Mouse (Mus musculus): ENCODE data around the gene Mcee. TPM values are rescaled to one million over a fixed set of nuclear protein-coding genes. Genes with fewer than 3 reads are reported as not detected.

Mcee gene
- total RNA-seq, 1 experiment, result 14.4 TPM

DNA sequence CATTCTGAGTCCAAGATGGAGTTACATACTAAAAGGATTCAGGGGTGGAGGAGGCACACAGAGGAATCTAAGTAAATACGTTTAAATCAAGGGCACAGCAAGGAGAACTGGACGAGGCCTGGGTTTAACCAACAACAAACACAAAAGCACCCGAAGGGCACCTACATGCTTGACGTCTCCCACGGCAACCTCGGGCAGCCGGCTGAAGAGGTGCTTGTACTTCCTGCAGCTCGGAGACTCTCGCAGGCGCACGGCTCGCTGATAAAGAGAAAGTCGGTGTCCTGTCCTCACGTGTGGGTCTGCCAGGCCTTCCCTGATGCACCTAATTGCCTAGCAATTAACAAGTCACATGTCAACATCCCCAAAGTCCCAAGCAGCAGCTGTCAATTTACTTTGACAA is 38.2 kb upstream of the Mcee start:
- no peaks in the 10 kb centered on the region for H3K9me3 ChIP-seq (ENCODE audit: control insufficient read depth, insufficient read depth, low read depth, low read length)
- no peak overlapping the region for H3K4me3 ChIP-seq (ENCODE audit: insufficient read depth in 1 of 2, low read depth in 1 of 2, low read length in 2 of 2, poor library complexity in 1 of 2, severe bottlenecking in 1 of 2)
- no peaks in the 10 kb centered on the region for H3K4me1 ChIP-seq (ENCODE audit: control insufficient read depth in 2 of 2, insufficient read depth in 2 of 2, low read length in 2 of 2, poor library complexity in 1 of 2)
- no peak overlapping the region for H3K27ac ChIP-seq (ENCODE audit: insufficient read depth, low read depth, low read length, poor library complexity, severe bottlenecking)
- in situ Hi-C loops (cut with MboI; ENCODE audit: low sequenced_read_pairs in 2 of 2, unreplicated experiment in 2 of 2), result no loop called here
- TF ChIP-seq CHD2 (IDR thresholded peaks at IDR 0.05; ENCODE audit: low read depth, low read length) (no peak), MAFK (IDR thresholded peaks at IDR 0.05; ENCODE audit: insufficient read depth, low read depth, low read length) (no peak), ZC3H11A (IDR thresholded peaks at IDR 0.05; ENCODE audit: borderline replicate concordance, low read depth, low read length) (no peak), ZNF384 (IDR thresholded peaks at IDR 0.05; ENCODE audit: low read depth, low read length) (no peak), HCFC1 (IDR thresholded peaks at IDR 0.05; ENCODE audit: borderline replicate concordance, insufficient read depth, low read length) (no peak)
- H3K9ac ChIP-seq (ENCODE audit: insufficient read depth, low read depth, low read length, poor library complexity, severe bottlenecking), result no peak overlapping the region
- H3K36me3 ChIP-seq (ENCODE audit: control insufficient read depth, insufficient read depth, low read length, poor library complexity, severe bottlenecking), result peaks cover 12% of the 10 kb centered on the region
- no peak for DNase-seq (ENCODE audit: low read depth, low spot score)

DNA sequence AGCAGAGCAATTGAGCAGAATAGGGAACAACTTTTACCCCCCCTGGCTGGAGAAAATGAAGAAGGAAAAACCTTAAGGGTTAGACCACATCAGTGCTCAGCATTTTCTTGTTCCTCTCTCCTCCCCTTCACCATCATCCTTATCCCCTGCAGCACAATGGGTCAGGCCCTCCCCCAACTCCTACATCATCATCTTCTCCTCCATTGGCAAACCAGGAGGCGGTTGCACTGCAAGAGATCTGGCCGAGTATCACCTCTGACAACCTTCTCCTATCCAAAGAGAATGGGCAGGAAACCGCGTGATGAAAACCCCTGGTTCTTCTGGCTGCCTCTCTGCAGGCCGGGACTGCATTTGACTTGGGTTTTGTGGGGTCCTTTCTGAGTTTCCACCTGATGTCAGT is 35.7 kb upstream of the Mcee start:
- Histone ChIP-seq H3K27ac (ENCODE audit: insufficient read depth, low read depth, low read length, poor library complexity, severe bottlenecking) (no peak overlapping the region), H3K4me3 (ENCODE audit: insufficient read depth in 1 of 2, low read depth in 1 of 2, low read length in 2 of 2, poor library complexity in 1 of 2, severe bottlenecking in 1 of 2) (no peak overlapping the region), H3K9me3 (ENCODE audit: control insufficient read depth, insufficient read depth, low read depth, low read length) (no peaks in the 10 kb centered on the region), H3K4me1 (ENCODE audit: control insufficient read depth in 2 of 2, insufficient read depth in 2 of 2, low read length in 2 of 2, poor library complexity in 1 of 2) (no peaks in the 10 kb centered on the region), H3K36me3 (ENCODE audit: control insufficient read depth, insufficient read depth, low read length, poor library complexity, severe bottlenecking) (peaks cover 11% of the 10 kb centered on the region), H3K9ac (ENCODE audit: insufficient read depth, low read depth, low read length, poor library complexity, severe bottlenecking) (no peak overlapping the region)
- DNase-seq (ENCODE audit: low read depth, low spot score), result no peak
- no peak for TF ChIP-seq ZC3H11A (IDR thresholded peaks at IDR 0.05; ENCODE audit: borderline replicate concordance, low read depth, low read length)
- no peak for TF ChIP-seq ZNF384 (IDR thresholded peaks at IDR 0.05; ENCODE audit: low read depth, low read length)
- no peak for TF ChIP-seq CHD2 (IDR thresholded peaks at IDR 0.05; ENCODE audit: low read depth, low read length)
- TF ChIP-seq MAFK (IDR thresholded peaks at IDR 0.05; ENCODE audit: insufficient read depth, low read depth, low read length), result no peak
- no peak for TF ChIP-seq HCFC1 (IDR thresholded peaks at IDR 0.05; ENCODE audit: borderline replicate concordance, insufficient read depth, low read length)
- in situ Hi-C loops (cut with MboI; ENCODE audit: low sequenced_read_pairs in 2 of 2, unreplicated experiment in 2 of 2), result no loop called here

DNA sequence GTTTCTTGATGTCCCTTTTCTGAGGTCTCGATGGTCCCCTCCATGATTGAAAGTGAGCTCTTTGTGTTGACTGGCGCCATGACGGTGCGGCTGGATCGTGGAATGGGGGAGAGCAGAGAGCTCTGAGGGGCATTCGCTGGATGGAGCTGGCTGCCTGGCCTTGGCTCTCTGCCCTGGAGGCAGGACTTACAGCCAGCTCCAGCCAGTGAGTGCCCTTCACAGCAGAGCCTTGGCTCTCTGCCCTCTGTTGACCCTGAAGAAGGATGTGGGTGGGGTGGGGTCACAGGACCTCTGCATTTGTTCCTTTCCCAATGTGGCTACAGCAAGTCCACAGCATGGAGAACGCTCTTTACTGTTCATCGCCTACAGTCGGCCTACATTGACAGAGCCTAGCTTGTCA is 35.0 kb upstream of the Mcee start:
- peaks cover 11% of the 10 kb centered on the region for H3K36me3 ChIP-seq (ENCODE audit: control insufficient read depth, insufficient read depth, low read length, poor library complexity, severe bottlenecking)
- DNase-seq (ENCODE audit: low read depth, low spot score), result no peak
- in situ Hi-C loops (cut with MboI; ENCODE audit: low sequenced_read_pairs in 2 of 2, unreplicated experiment in 2 of 2), result no loop called here
- no peaks in the 10 kb centered on the region for H3K9me3 ChIP-seq (ENCODE audit: control insufficient read depth, insufficient read depth, low read depth, low read length)
- no peak for TF ChIP-seq ZC3H11A (IDR thresholded peaks at IDR 0.05; ENCODE audit: borderline replicate concordance, low read depth, low read length)
- TF ChIP-seq HCFC1 (IDR thresholded peaks at IDR 0.05; ENCODE audit: borderline replicate concordance, insufficient read depth, low read length), result no peak
- H3K4me3 ChIP-seq (ENCODE audit: insufficient read depth in 1 of 2, low read depth in 1 of 2, low read length in 2 of 2, poor library complexity in 1 of 2, severe bottlenecking in 1 of 2), result no peak overlapping the region
- H3K4me1 ChIP-seq (ENCODE audit: control insufficient read depth in 2 of 2, insufficient read depth in 2 of 2, low read length in 2 of 2, poor library complexity in 1 of 2), result no peaks in the 10 kb centered on the region
- no peak overlapping the region for H3K27ac ChIP-seq (ENCODE audit: insufficient read depth, low read depth, low read length, poor library complexity, severe bottlenecking)
- H3K9ac ChIP-seq (ENCODE audit: insufficient read depth, low read depth, low read length, poor library complexity, severe bottlenecking), result no peak overlapping the region

DNA sequence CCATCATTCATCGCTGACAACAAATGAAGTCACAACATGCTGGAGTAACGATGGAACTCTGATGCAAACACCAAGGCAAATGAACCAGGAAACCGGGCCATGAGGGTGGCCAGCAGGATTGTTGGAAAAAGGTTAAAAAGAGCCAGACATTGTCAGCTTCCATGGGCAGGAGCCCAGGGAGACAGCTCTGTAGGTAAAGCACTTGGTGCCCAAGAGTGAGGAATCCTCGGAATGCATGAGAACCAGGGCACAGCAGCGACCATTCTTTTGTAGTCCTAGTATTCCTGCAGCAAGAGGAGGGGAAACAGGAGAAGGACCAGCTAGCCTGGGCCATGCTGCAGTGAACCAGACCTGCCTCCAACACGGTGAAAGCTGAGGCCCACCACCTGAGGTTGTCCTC is 33.7 kb upstream of the Mcee start:
- H3K4me1 ChIP-seq (ENCODE audit: control insufficient read depth in 2 of 2, insufficient read depth in 2 of 2, low read length in 2 of 2, poor library complexity in 1 of 2), result no peaks in the 10 kb centered on the region
- in situ Hi-C loops (cut with MboI; ENCODE audit: low sequenced_read_pairs in 2 of 2, unreplicated experiment in 2 of 2), result no loop called here
- H3K4me3 ChIP-seq (ENCODE audit: insufficient read depth in 1 of 2, low read depth in 1 of 2, low read length in 2 of 2, poor library complexity in 1 of 2, severe bottlenecking in 1 of 2), result no peak overlapping the region
- TF ChIP-seq ZC3H11A (IDR thresholded peaks at IDR 0.05; ENCODE audit: borderline replicate concordance, low read depth, low read length), result no peak
- TF ChIP-seq ZNF384 (IDR thresholded peaks at IDR 0.05; ENCODE audit: low read depth, low read length), result no peak
- H3K9ac ChIP-seq (ENCODE audit: insufficient read depth, low read depth, low read length, poor library complexity, severe bottlenecking), result no peak overlapping the region
- no peak for DNase-seq (ENCODE audit: low read depth, low spot score)
- H3K36me3 ChIP-seq (ENCODE audit: control insufficient read depth, insufficient read depth, low read length, poor library complexity, severe bottlenecking), result peaks cover 7% of the 10 kb centered on the region
- H3K9me3 ChIP-seq (ENCODE audit: control insufficient read depth, insufficient read depth, low read depth, low read length), result no peaks in the 10 kb centered on the region
- H3K27ac ChIP-seq (ENCODE audit: insufficient read depth, low read depth, low read length, poor library complexity, severe bottlenecking), result no peak overlapping the region

DNA sequence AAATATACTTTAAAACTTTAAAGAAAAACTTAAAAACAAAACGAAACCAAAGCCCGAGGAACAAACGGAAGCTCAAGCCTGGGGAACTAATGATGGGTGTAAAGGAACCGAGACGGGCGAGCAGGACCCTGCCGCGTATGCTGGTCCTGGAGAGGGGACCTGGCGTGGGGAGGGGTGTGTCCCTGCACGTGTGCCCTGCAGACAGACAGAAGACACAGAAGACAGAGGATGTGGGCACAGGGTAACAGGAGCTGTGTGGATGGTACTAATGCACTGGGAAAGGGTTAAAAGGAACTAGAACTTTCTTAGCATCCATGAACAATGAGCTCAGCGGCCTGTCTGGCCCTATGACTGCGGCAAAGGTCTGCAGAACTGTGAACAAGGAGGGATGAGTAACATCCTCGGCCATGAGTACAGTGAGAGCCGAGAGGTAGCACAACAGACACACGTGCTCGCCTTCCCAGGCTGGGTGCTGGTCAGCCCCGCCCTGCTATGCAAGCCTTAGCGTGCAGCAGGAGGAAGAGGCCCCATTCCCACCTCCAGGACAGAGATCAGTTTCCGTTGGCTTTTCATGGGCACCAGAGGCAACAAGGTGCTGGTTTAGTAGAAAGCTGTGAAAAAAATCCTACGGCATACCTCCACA is 32.3 kb upstream of the Mcee start:
- Histone ChIP-seq H3K4me3 (ENCODE audit: insufficient read depth in 1 of 2, low read depth in 1 of 2, low read length in 2 of 2, poor library complexity in 1 of 2, severe bottlenecking in 1 of 2) (no peak overlapping the region), H3K9me3 (ENCODE audit: control insufficient read depth, insufficient read depth, low read depth, low read length) (no peaks in the 10 kb centered on the region), H3K36me3 (ENCODE audit: control insufficient read depth, insufficient read depth, low read length, poor library complexity, severe bottlenecking) (peaks cover 10% of the 10 kb centered on the region), H3K9ac (ENCODE audit: insufficient read depth, low read depth, low read length, poor library complexity, severe bottlenecking) (no peak overlapping the region), H3K4me1 (ENCODE audit: control insufficient read depth in 2 of 2, insufficient read depth in 2 of 2, low read length in 2 of 2, poor library complexity in 1 of 2) (no peaks in the 10 kb centered on the region), H3K27ac (ENCODE audit: insufficient read depth, low read depth, low read length, poor library complexity, severe bottlenecking) (no peak overlapping the region)
- no peak for TF ChIP-seq ZC3H11A (IDR thresholded peaks at IDR 0.05; ENCODE audit: borderline replicate concordance, low read depth, low read length)
- in situ Hi-C loops (cut with MboI; ENCODE audit: low sequenced_read_pairs in 2 of 2, unreplicated experiment in 2 of 2), result no loop called here
- no peak for DNase-seq (ENCODE audit: low read depth, low spot score)

All from ES-E14 (cell line).